Mouse (Mus musculus) C2C12 (cell line): ENCODE results near the gene Dapp1. TPM values are rescaled to one million over a fixed set of nuclear protein-coding genes. Genes with fewer than 3 reads are reported as not detected.

Experiments
- H3K27me3 ChIP-seq: one replicate; pipeline ENCODE4 v1.6.1; 2011; ENCODE audit not compliant: control insufficient read depth, insufficient read depth, insufficient read length
- H3K36me3 ChIP-seq: one replicate; pipeline ENCODE4 v1.6.1; 2011; ENCODE audit not compliant: control insufficient read depth, insufficient read depth
- H3K4me3 ChIP-seq: one replicate; pipeline ENCODE4 v1.5.1; 2011; ENCODE audit warnings: mild to moderate bottlenecking, control low read depth; ENCODE audit not compliant: poor library complexity, insufficient read depth, severe bottlenecking
- H3K79me2 ChIP-seq: one replicate; pipeline ENCODE4 v1.6.1; 2011; ENCODE audit not compliant: control insufficient read depth, insufficient read depth
- H3K79me3 ChIP-seq: one replicate; pipeline ENCODE4 v1.6.1; 2011; ENCODE audit warnings: low read depth, control low read depth
- H3ac ChIP-seq: one replicate; pipeline ENCODE3; 2011; ENCODE audit warnings: low read depth; ENCODE audit not compliant: control insufficient read depth, insufficient read length
- CEBPB ChIP-seq: IDR thresholded peaks from one replicate; pipeline ENCODE4 v1.6.1; 2011; ENCODE audit warnings: low read depth, mild to moderate bottlenecking, control low read depth, moderate library complexity
- CTCF ChIP-seq: IDR thresholded peaks from one replicate; pipeline ENCODE4 v1.5.1; 2011; ENCODE audit not compliant: control insufficient read depth, insufficient read depth, insufficient read length
- FOSL1 ChIP-seq: IDR thresholded peaks from one replicate; pipeline ENCODE4 v1.8.0; 2011; ENCODE audit warnings: mild to moderate bottlenecking, low read length; ENCODE audit not compliant: poor library complexity, insufficient read depth, severe bottlenecking
- MAX ChIP-seq: IDR thresholded peaks from one replicate; pipeline ENCODE4 v1.6.1; 2011; ENCODE audit warnings: mild to moderate bottlenecking, control low read depth
- MYOD1 ChIP-seq: IDR thresholded peaks from one replicate; pipeline ENCODE4 v1.6.1; 2011; ENCODE audit warnings: low read depth; ENCODE audit not compliant: control insufficient read depth, insufficient read length
- MYOG ChIP-seq: IDR thresholded peaks from one replicate; pipeline ENCODE4 v1.6.1; 2011; ENCODE audit not compliant: control insufficient read depth, insufficient read length; ENCODE audit errors: extremely low read depth
- USF1 ChIP-seq: IDR thresholded peaks from one replicate; pipeline ENCODE4 v1.6.1; 2011; ENCODE audit warnings: low read depth, mild to moderate bottlenecking, control low read depth, moderate library complexity
- polyA plus RNA-seq: library from polyadenylated mRNA; unstranded; fragments of >200 nt; fragmentation: generic; extraction: Trizol; gene quantifications from one replicate; pipeline ENCODE4 v1.2.1, GENCODE M21; 2012; ENCODE audit warnings: missing spikeins

Gene Dapp1
- polyA plus RNA-seq, 1 experiment: 0.15 TPM

- no peaks in the 10 kb centered on the region for H3K36me3 ChIP-seq
- H3K79me3 ChIP-seq: no peaks in the 10 kb centered on the region
- H3K27me3 ChIP-seq: no peaks in the 10 kb centered on the region
- TF ChIP-seq USF1 (no peak), FOSL1 (no peak)
- no peaks in the 10 kb centered on the region for H3K79me2 ChIP-seq
- no peak overlapping the region for H3ac ChIP-seq
- H3K4me3 ChIP-seq: no peak overlapping the region
Measured at GRCm38 (mm10) chr3:137975435-137975834, 5.9 kb downstream of the Dapp1 start.

GRCm38 (mm10) chr3:137974306-137974705, 7.0 kb downstream of the Dapp1 start:
- no peak for TF ChIP-seq MYOD1
- TF ChIP-seq USF1: no peak
- Histone ChIP-seq H3K27me3 (no peaks in the 10 kb centered on the region), H3K79me2 (no peaks in the 10 kb centered on the region)

GRCm38 (mm10) chr3:137972989-137973388, 8.4 kb downstream of the Dapp1 start:
- H3K4me3 ChIP-seq: no peak overlapping the region
- TF ChIP-seq MYOD1: no peak
- no peak for TF ChIP-seq FOSL1
- TF ChIP-seq MYOG: no peak
- H3K36me3 ChIP-seq: no peaks in the 10 kb centered on the region
- no peaks in the 10 kb centered on the region for H3K79me3 ChIP-seq
- no peaks in the 10 kb centered on the region for H3K27me3 ChIP-seq
- H3K79me2 ChIP-seq: no peaks in the 10 kb centered on the region
- no peak overlapping the region for H3ac ChIP-seq

More at GRCm38 (mm10) chr3:137974306-137974705, 7.0 kb downstream of the Dapp1 start:
- no peaks in the 10 kb centered on the region for H3K79me3 ChIP-seq
- H3K36me3 ChIP-seq: no peaks in the 10 kb centered on the region
- H3ac ChIP-seq: no peak overlapping the region
- no peak overlapping the region for H3K4me3 ChIP-seq

- no peaks in the 10 kb centered on the region for H3K36me3 ChIP-seq
- TF ChIP-seq MYOD1 (no peak), MAX (no peak), USF1 (no peak), MYOG (no peak), CTCF (no peak), CEBPB (no peak), FOSL1 (no peak)
Measured at GRCm38 (mm10) chr3:137972224-137972623, 9.1 kb downstream of the Dapp1 start.

GRCm38 (mm10) chr3:137969951-137970350, 11.4 kb downstream of the Dapp1 start:
- no peak overlapping the region for H3K4me3 ChIP-seq
- H3K79me3 ChIP-seq: no peaks in the 10 kb centered on the region

More at GRCm38 (mm10) chr3:137972224-137972623, 9.1 kb downstream of the Dapp1 start:
- Histone ChIP-seq H3ac (no peak overlapping the region), H3K27me3 (no peaks in the 10 kb centered on the region), H3K79me2 (no peaks in the 10 kb centered on the region), H3K79me3 (no peaks in the 10 kb centered on the region), H3K4me3 (no peak overlapping the region)

GRCm38 (mm10) chr3:137968820-137969486, 12.4 kb downstream of the Dapp1 start:
- H3ac ChIP-seq: no peak overlapping the region
- no peaks in the 10 kb centered on the region for H3K79me3 ChIP-seq
- no peaks in the 10 kb centered on the region for H3K27me3 ChIP-seq
- TF ChIP-seq MYOG: no peak
- no peak for TF ChIP-seq MYOD1
- TF ChIP-seq CTCF: no peak
- no peak for TF ChIP-seq CEBPB
- no peak for TF ChIP-seq USF1
- H3K79me2 ChIP-seq: no peaks in the 10 kb centered on the region
- H3K4me3 ChIP-seq: no peak overlapping the region
- H3K36me3 ChIP-seq: no peaks in the 10 kb centered on the region

More at GRCm38 (mm10) chr3:137969951-137970350, 11.4 kb downstream of the Dapp1 start:
- no peak overlapping the region for H3ac ChIP-seq
- no peaks in the 10 kb centered on the region for H3K79me2 ChIP-seq
- TF ChIP-seq CTCF (no peak), MYOD1 (no peak), MYOG (no peak), MAX (no peak), FOSL1 (no peak), USF1 (no peak), CEBPB (no peak)
- no peaks in the 10 kb centered on the region for H3K27me3 ChIP-seq
- H3K36me3 ChIP-seq: no peaks in the 10 kb centered on the region
